Comparison of ENCODE assay signal across 1 mouse cellular context in genomic region chr16:32275041-32275440, GRCm38 (mm10).
TF ChIP-seq lines count a peak whose summit lies in the region.

No protein-coding gene starts in this region.

TF ChIP-seq in CH12.LX, 34 proteins besides CTCF, POLR2A, EP300 and RAD21:
- TF ChIP-seq USF2 (conservative IDR thresholded peaks at IDR 0.05; ENCODE audit: low read depth, low read length) (0 out of 2 replicates have a peak, but pooled peaks have one; percentile 7), JUND (conservative IDR thresholded peaks at IDR 0.05; ENCODE audit: low read depth, low read length) (no peak), ELF1 (IDR thresholded peaks at IDR 0.05; ENCODE audit: low read depth, low read length) (no peak)
